Mouse (Mus musculus) liver, embryonic 11.5 days (tissue): ENCODE measurements around the gene Lrmp. TPM values are rescaled to one million over a fixed set of nuclear protein-coding genes. Genes with fewer than 3 reads are reported as not detected.
A peak's percentile ranks its signal among the peaks of the same experiment; 100 is the strongest.

Experiments
- ATAC-seq: fragments of 200-750 bp; cut with Nextera tagmentation; replicated peaks from 2 replicates; pipeline ENCODE4 v1.8.0; 2017; ENCODE audit warnings: moderate number of reproducible peaks, mild to moderate bottlenecking, moderate TSS enrichment, moderate library complexity; ENCODE audit not compliant: low FRiP score
- DNase-seq: peaks from one replicate; pipeline ENCODE4 v3.0.0-alpha.2; 2017; ENCODE audit warnings: low spot score
- H3K27ac ChIP-seq: fragments of 300-500 bp; sonication (generic); 2 replicates; pipeline ENCODE4 v1.5.1; 2014; ENCODE audit warnings: mild to moderate bottlenecking, low read depth, low read length, control low read depth
- H3K27me3 ChIP-seq: fragments of 300-500 bp; sonication (generic); replicated peaks from 2 replicates; pipeline ENCODE4 v1.6.1; 2014; ENCODE audit warnings: low read length, mixed read lengths; ENCODE audit not compliant: control insufficient read depth, insufficient read depth
- H3K36me3 ChIP-seq: fragments of 300-500 bp; sonication (generic); 2 replicates; pipeline ENCODE4 v1.6.1; 2014; ENCODE audit warnings: mild to moderate bottlenecking, low read length, moderate library complexity, mixed read lengths; ENCODE audit not compliant: control insufficient read depth, insufficient read depth
- H3K4me1 ChIP-seq: fragments of 300-500 bp; sonication (generic); replicated peaks from 2 replicates; pipeline ENCODE4 v1.6.1; 2014; ENCODE audit warnings: low read length, mixed read lengths; ENCODE audit not compliant: control insufficient read depth, insufficient read depth
- H3K4me2 ChIP-seq: fragments of 300-500 bp; sonication (generic); 2 replicates; pipeline ENCODE4 v1.6.1; 2014; ENCODE audit warnings: mild to moderate bottlenecking, control low read depth, moderate library complexity
- H3K4me3 ChIP-seq: fragments of 300-500 bp; sonication (generic); 2 replicates; pipeline ENCODE4 v1.5.1; 2014; ENCODE audit warnings: low read depth, low read length, control low read depth
- H3K9ac ChIP-seq: fragments of 300-500 bp; sonication (generic); 2 replicates; pipeline ENCODE4 v1.6.1; 2014; ENCODE audit warnings: low read depth, low read length, control low read depth
- H3K9me3 ChIP-seq: fragments of 300-500 bp; sonication (generic); 2 replicates; pipeline ENCODE4 v1.6.1; 2016; ENCODE audit warnings: low read length, inconsistent platforms, mixed read lengths; ENCODE audit not compliant: control insufficient read depth
- WGBS: fragments of 180-500 bp; shearing (Covaris S2); extraction: QIAGEN DNeasy Blood & Tissue Kit; methylation state at CpG from one replicate; pipeline ENCODE4 v1.1.7; 2014; 5-methylcytosine and 5-hydroxymethylcytosine counted together
- polyA plus RNA-seq: library from polyadenylated mRNA; unstranded; fragments of >200 nt; fragmentation: Nextera tagmentation; extraction: Ambion mirVana; gene quantifications from 2 replicates; pipeline ENCODE4 v1.2.1, GENCODE M21; 2014

Lrmp gene
- polyA plus RNA-seq, 1 experiment from 2014 or later = 28.8 TPM

DNA sequence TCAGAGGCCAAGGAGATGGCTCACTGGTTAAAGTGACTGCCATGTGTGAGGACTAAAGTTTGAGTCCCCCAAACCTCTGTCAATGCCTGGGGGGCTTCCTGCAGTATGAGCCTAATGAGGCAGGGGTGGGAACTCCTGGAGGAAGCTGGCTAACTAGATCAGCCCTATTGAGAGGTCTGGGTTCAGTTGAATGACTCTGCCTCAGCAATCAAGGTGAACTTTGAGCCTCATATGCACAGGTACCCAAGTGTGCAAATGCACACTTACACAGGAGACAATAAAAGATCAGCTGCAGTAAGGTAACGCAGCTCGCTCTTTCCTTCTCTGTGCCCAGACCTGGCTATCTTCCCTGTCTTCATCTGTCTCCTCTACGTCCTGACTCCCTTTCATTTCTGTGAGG, 77.6 kb downstream of the Lrmp start:
- Histone ChIP-seq H3K27ac (no peak overlapping the region), H3K4me1 (no peaks in the 10 kb centered on the region), H3K9ac (no peak overlapping the region), H3K27me3 (no peaks in the 10 kb centered on the region), H3K4me2 (no peak overlapping the region), H3K36me3 (no peaks in the 10 kb centered on the region), H3K4me3 (no peak overlapping the region), H3K9me3 (no peaks in the 10 kb centered on the region)
- ATAC-seq (no peak), DNase-seq (no peak)
- WGBS = 82% methylated on average over 3 of the region's 3 CpGs

GRCm38 (mm10) chr6:145193446-145193845, 78.0 kb downstream of the Lrmp start:
- DNase-seq (no peak), ATAC-seq (no peak)
- Histone ChIP-seq H3K4me1 (no peaks in the 10 kb centered on the region), H3K9me3 (no peaks in the 10 kb centered on the region), H3K4me2 (no peak overlapping the region), H3K27ac (no peak overlapping the region), H3K27me3 (no peaks in the 10 kb centered on the region), H3K4me3 (no peak overlapping the region), H3K36me3 (no peaks in the 10 kb centered on the region), H3K9ac (no peak overlapping the region)
- 60% methylated on average over 11 of the region's 11 CpGs for WGBS

GRCm38 (mm10) chr6:145197949-145198686, 82.7 kb downstream of the Lrmp start:
- ATAC-seq (no peak), DNase-seq (no peak)
- no peaks in the 10 kb centered on the region for H3K4me1 ChIP-seq
- 86% methylated on average over 8 of the region's 8 CpGs for WGBS
- no peak overlapping the region for H3K27ac ChIP-seq
- no peaks in the 10 kb centered on the region for H3K36me3 ChIP-seq
- H3K27me3 ChIP-seq = no peaks in the 10 kb centered on the region
- H3K4me2 ChIP-seq = no peak overlapping the region
- H3K4me3 ChIP-seq = no peak overlapping the region
- no peak overlapping the region for H3K9ac ChIP-seq
- H3K9me3 ChIP-seq = no peaks in the 10 kb centered on the region

- DNase-seq (peak; percentile 17), ATAC-seq (no peak)
- Histone ChIP-seq H3K4me3 (no peak overlapping the region), H3K9me3 (no peaks in the 10 kb centered on the region), H3K36me3 (no peaks in the 10 kb centered on the region), H3K27me3 (no peaks in the 10 kb centered on the region), H3K27ac (no peak overlapping the region), H3K4me1 (no peaks in the 10 kb centered on the region), H3K4me2 (no peak overlapping the region), H3K9ac (no peak overlapping the region)
- 78% methylated on average over 13 of the region's 13 CpGs for WGBS
These were observed 87.1 kb downstream of the Lrmp start for GRCm38 (mm10) chr6:145202432-145203125.

DNA sequence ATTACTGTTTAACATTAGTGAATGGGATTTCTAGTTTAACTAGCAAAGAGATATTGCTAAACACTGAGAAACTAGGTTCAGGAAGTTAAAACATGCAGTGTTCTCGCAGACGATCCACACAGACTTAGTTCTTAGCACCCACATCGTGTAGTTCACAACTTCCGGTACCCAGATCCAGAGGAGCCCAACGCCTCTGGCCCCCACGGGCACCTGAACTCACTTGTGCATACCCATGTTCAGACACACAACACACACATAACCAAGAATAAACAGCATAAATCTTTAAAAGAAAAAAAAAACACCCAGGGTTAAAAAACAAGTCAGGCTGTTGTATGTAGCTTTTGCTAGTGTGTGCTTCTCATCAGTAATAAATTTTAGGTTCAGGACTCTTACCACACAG, 89.0 kb downstream of the Lrmp start:
- no peaks in the 10 kb centered on the region for H3K36me3 ChIP-seq
- no peak for ATAC-seq
- H3K9me3 ChIP-seq = no peaks in the 10 kb centered on the region
- H3K27me3 ChIP-seq = no peaks in the 10 kb centered on the region
- H3K4me1 ChIP-seq = no peaks in the 10 kb centered on the region
- H3K4me2 ChIP-seq = no peak overlapping the region
- WGBS = 84% methylated on average over 6 of the region's 6 CpGs
- no peak overlapping the region for H3K4me3 ChIP-seq
- H3K27ac ChIP-seq = no peak overlapping the region
- no peak overlapping the region for H3K9ac ChIP-seq
- DNase-seq = no peak

DNA sequence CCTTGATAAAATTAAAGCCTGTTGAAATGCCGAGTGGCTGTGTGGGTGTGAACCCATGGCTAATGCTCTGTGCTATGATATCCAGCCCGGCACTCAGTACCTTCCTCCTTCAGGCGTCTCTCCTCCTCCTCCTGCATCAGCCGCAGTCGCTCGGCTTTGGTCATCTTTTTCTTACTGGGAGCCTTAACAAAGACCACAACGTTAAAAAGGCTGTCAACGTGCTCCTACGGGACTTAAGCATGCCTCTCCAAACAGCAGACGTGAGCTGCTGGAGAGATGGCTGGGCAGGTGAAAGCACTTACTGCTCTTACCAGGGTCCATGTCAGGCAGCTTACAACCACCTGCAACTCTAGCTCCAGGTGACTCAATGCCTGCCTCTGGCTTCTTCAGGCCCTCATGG, 89.7 kb downstream of the Lrmp start:
- 77% methylated on average over 10 of the region's 10 CpGs for WGBS
- H3K9me3 ChIP-seq = no peaks in the 10 kb centered on the region
- DNase-seq = no peak

GRCm38 (mm10) chr6:145210056-145210680, 94.7 kb downstream of the Lrmp start:
- 0 out of 2 replicates have a peak overlapping the region, but pooled peaks have one; percentile 48 for H3K9ac ChIP-seq
- peak overlapping the region; percentile 36 for H3K4me3 ChIP-seq
- no peaks in the 10 kb centered on the region for H3K27me3 ChIP-seq
- DNase-seq = no peak
- WGBS = 41% methylated on average over 8 of the region's 8 CpGs
- peak overlapping the region; percentile 74 for H3K4me2 ChIP-seq
- H3K4me1 ChIP-seq = peaks cover 8% of the 10 kb centered on the region
- H3K27ac ChIP-seq = no peak overlapping the region
- H3K36me3 ChIP-seq = 0 out of 2 replicates have a peak, but pooled peaks cover 2% of the 10 kb centered on the region
- no peaks in the 10 kb centered on the region for H3K9me3 ChIP-seq
- no peak for ATAC-seq

More for the DNA sequence above, 89.7 kb downstream of the Lrmp start:
- Histone ChIP-seq H3K4me3 (no peak overlapping the region), H3K9ac (no peak overlapping the region), H3K4me1 (peaks cover 1% of the 10 kb centered on the region; the same call in 1 of the 2 replicates), H3K4me2 (no peak overlapping the region), H3K36me3 (no peaks in the 10 kb centered on the region), H3K27me3 (no peaks in the 10 kb centered on the region), H3K27ac (no peak overlapping the region)
- ATAC-seq = no peak

GRCm38 (mm10) chr6:145210816-145211338, 95.4 kb downstream of the Lrmp start, which contains the start of the genes Casc1 and Etfrf1:
Casc1 (minus strand) TSS chr6:145211005.
Etfrf1 (plus strand) TSS chr6:145211134.
- Histone ChIP-seq H3K36me3 (0 out of 2 replicates have a peak, but pooled peaks cover 2% of the 10 kb centered on the region), H3K27me3 (no peaks in the 10 kb centered on the region), H3K27ac (peak within 1 kb of the TSS; percentile 94), H3K4me3 (peak within 1 kb of the TSS; percentile 78), H3K9ac (peak within 1 kb of the TSS; percentile 85), H3K4me1 (peaks cover 8% of the 10 kb centered on the region), H3K4me2 (peak within 1 kb of the TSS; percentile 81), H3K9me3 (no peaks in the 10 kb centered on the region)
- DNase-seq = peak; percentile 99
- ATAC-seq = peak; percentile 100
- WGBS = under 1% methylated on average over 36 of the region's 36 CpGs
